Mouse (Mus musculus) retina, postnatal 7 days (tissue): ENCODE results near the gene Snapc2.
"Not testable (repeated sequence)": the region's sequence is repeated elsewhere in the genome, so short reads cannot be mapped to it uniquely, and the experiment has no call there.

Experiments
- DNase-seq: peaks from one replicate; pipeline ENCODE4 v3.0.0-alpha.2; 2012; ENCODE audit warnings: low read depth, low spot score

Snapc2 gene

GRCm38 (mm10) chr8:4237814-4238433, 15.0 kb upstream of the Snapc2 start:
- DNase-seq: no peak

- DNase-seq: peak; percentile 100
Observed at GRCm38 (mm10) chr8:4238434-4239192, 14.3 kb upstream of the Snapc2 start, which contains the start of the genes Map2k7 and Gm49320. Map2k7 (plus strand) TSS chr8:4238740. Gm49320 (plus strand) TSS chr8:4238865.

GRCm38 (mm10) chr8:4239193-4239890, 13.5 kb upstream of the Snapc2 start:
- DNase-seq: no peak

GRCm38 (mm10) chr8:4245061-4245460, 7.8 kb upstream of the Snapc2 start:
- DNase-seq: no peak

- DNase-seq: no peak
Observed at GRCm38 (mm10) chr8:4245737-4246136, 7.1 kb upstream of the Snapc2 start.

GRCm38 (mm10) chr8:4247241-4247640, 5.6 kb upstream of the Snapc2 start:
- DNase-seq: no peak

GRCm38 (mm10) chr8:4247951-4248540, 4.8 kb upstream of the Snapc2 start, which contains the start of gene Tgfbr3l:
Tgfbr3l (plus strand) TSS chr8:4248214.
- no peak for DNase-seq

- DNase-seq: no peak
Observed at GRCm38 (mm10) chr8:4249213-4249612, 3.7 kb upstream of the Snapc2 start.

GRCm38 (mm10) chr8:4250306-4250970, 2.4 kb upstream of the Snapc2 start:
- peak; percentile 67 for DNase-seq

GRCm38 (mm10) chr8:4252116-4252760, 642 bp upstream of the Snapc2 start:
- no peak for DNase-seq

GRCm38 (mm10) chr8:4254001-4254400, 1.1 kb downstream of the Snapc2 start:
- no peak for DNase-seq

- not testable (repeated sequence) for DNase-seq
Observed at GRCm38 (mm10) chr8:4255471-4255870, 2.6 kb downstream of the Snapc2 start.

GRCm38 (mm10) chr8:4256911-4257310, 4.0 kb downstream of the Snapc2 start:
- no peak for DNase-seq

- DNase-seq: no peak
Observed at GRCm38 (mm10) chr8:4257350-4257749, 4.5 kb downstream of the Snapc2 start.

- peak; percentile 55 for DNase-seq
Observed at GRCm38 (mm10) chr8:4258233-4258632, 5.4 kb downstream of the Snapc2 start.

GRCm38 (mm10) chr8:4258678-4259077, 5.8 kb downstream of the Snapc2 start:
- no peak for DNase-seq

- peak; percentile 82 for DNase-seq
Observed at GRCm38 (mm10) chr8:4259125-4259804, 6.4 kb downstream of the Snapc2 start, which contains the start of gene Ctxn1. Ctxn1 (minus strand) TSS chr8:4259274.

GRCm38 (mm10) chr8:4259805-4260170, 6.9 kb downstream of the Snapc2 start:
- no peak for DNase-seq

- DNase-seq: no peak
Observed at GRCm38 (mm10) chr8:4263105-4263791, 10.4 kb downstream of the Snapc2 start.
